Mouse (Mus musculus) CH12.LX (cell line): ENCODE results near the gene Cldn7.

ENCODE experiments used
- EP300 ChIP-seq: IDR thresholded peaks from 2 replicates; pipeline ENCODE4 v1.6.1; 2011; ENCODE audit warnings: low read length, improper control_type of control experiment
- HCFC1 ChIP-seq: IDR thresholded peaks from 2 replicates; pipeline ENCODE4 v1.6.1; 2012; ENCODE audit warnings: low read depth, mild to moderate bottlenecking, inconsistent platforms, low read length, improper control_type of control experiment
- MEF2A ChIP-seq: IDR thresholded peaks from 2 replicates; pipeline ENCODE4 v1.6.1; 2014; ENCODE audit warnings: low read depth, mild to moderate bottlenecking, inconsistent platforms, low read length, improper control_type of control experiment, borderline replicate concordance

- TF ChIP-seq EP300 (no peak), HCFC1 (no peak), MEF2A (no peak)
Observed at GRCm38 (mm10) chr11:70010961-70011360, 46.4 kb downstream of the Cldn7 start.
